Mouse (Mus musculus) myocyte (in vitro differentiated cells): Measurements from ENCODE around the gene Foxa3. TPM values are rescaled to one million over a fixed set of nuclear protein-coding genes. Genes with fewer than 3 reads are reported as not detected.
A peak's percentile ranks its signal among the peaks of the same experiment; 100 is the strongest.

Experiments
- H3K27me3 ChIP-seq: one replicate; pipeline ENCODE4 v1.6.1; 2011; ENCODE audit not compliant: control insufficient read depth, insufficient read depth, insufficient read length
- H3K36me3 ChIP-seq: one replicate; pipeline ENCODE4 v1.6.1; 2011; ENCODE audit not compliant: control insufficient read depth, insufficient read depth
- H3K4me2 ChIP-seq: one replicate; pipeline ENCODE4 v1.6.1; 2011; ENCODE audit warnings: low read depth, control low read depth
- H3K4me3 ChIP-seq: one replicate; pipeline ENCODE4 v1.5.1; 2011; ENCODE audit warnings: mild to moderate bottlenecking, control low read depth, moderate library complexity
- H3K79me2 ChIP-seq: one replicate; pipeline ENCODE4 v1.6.1; 2011; ENCODE audit not compliant: control insufficient read depth, insufficient read depth
- H3ac ChIP-seq: one replicate; pipeline ENCODE4 v1.6.1; 2011; ENCODE audit not compliant: control insufficient read depth, insufficient read length
- CEBPB ChIP-seq: IDR thresholded peaks from 2 replicates; pipeline ENCODE4 v1.6.1; 2011; ENCODE audit warnings: mild to moderate bottlenecking, moderate library complexity; ENCODE audit not compliant: poor library complexity, insufficient read depth, severe bottlenecking
- E2F4 ChIP-seq: IDR thresholded peaks from one replicate; pipeline ENCODE4 v1.6.1; 2011; ENCODE audit warnings: mild to moderate bottlenecking, control low read depth, moderate library complexity; ENCODE audit not compliant: insufficient read depth
- MAX ChIP-seq: IDR thresholded peaks from one replicate; pipeline ENCODE4 v1.6.1; 2011; ENCODE audit warnings: low read depth, mild to moderate bottlenecking, control low read depth
- MYOD1 ChIP-seq, 3 experiments: IDR thresholded peaks; one replicate each; pipeline ENCODE4 v1.6.1; 2011; ENCODE audit warnings: control low read depth in 2 of 3, low read depth in 2 of 3, mild to moderate bottlenecking in 2 of 3, moderate library complexity in 1 of 3; ENCODE audit not compliant: insufficient read length in 2 of 3, control insufficient read depth in 1 of 3
- MYOG ChIP-seq, 3 experiments: IDR thresholded peaks; one replicate each; pipeline ENCODE4 v1.6.1; 2011; ENCODE audit warnings: control low read depth in 2 of 3, low read depth in 2 of 3, mild to moderate bottlenecking in 2 of 3; ENCODE audit not compliant: insufficient read length in 2 of 3, control insufficient read depth in 1 of 3, insufficient read depth in 1 of 3
- POLR2A ChIP-seq: IDR thresholded peaks from one replicate; pipeline ENCODE4 v1.6.1; 2011; ENCODE audit warnings: low read depth, mild to moderate bottlenecking, control low read depth, moderate library complexity; ENCODE audit not compliant: insufficient read length
- POLR2AphosphoS2 ChIP-seq: IDR thresholded peaks from one replicate; pipeline ENCODE4 v1.6.1; 2011; ENCODE audit warnings: low read depth, control low read depth; ENCODE audit not compliant: insufficient read length
- REST ChIP-seq: IDR thresholded peaks from one replicate; pipeline ENCODE4 v1.6.1; 2011; ENCODE audit warnings: mild to moderate bottlenecking, control low read depth, moderate library complexity; ENCODE audit not compliant: insufficient read depth, insufficient read length
- SRF ChIP-seq: IDR thresholded peaks from one replicate; pipeline ENCODE4 v1.6.1; 2011; ENCODE audit warnings: low read depth; ENCODE audit not compliant: control insufficient read depth, insufficient read length
- TCF12 ChIP-seq: IDR thresholded peaks from one replicate; pipeline ENCODE4 v1.6.1; 2011; ENCODE audit warnings: mild to moderate bottlenecking, control low read depth; ENCODE audit not compliant: poor library complexity, insufficient read depth, severe bottlenecking
- TCF3 ChIP-seq: IDR thresholded peaks from one replicate; pipeline ENCODE4 v1.6.1; 2011; ENCODE audit warnings: low read depth, control low read depth; ENCODE audit not compliant: insufficient read length
- USF1 ChIP-seq: IDR thresholded peaks from one replicate; pipeline ENCODE4 v1.6.1; 2011; ENCODE audit warnings: low read depth, mild to moderate bottlenecking, control low read depth, moderate library complexity
- polyA plus RNA-seq: library from polyadenylated mRNA; unstranded; fragments of >200 nt; fragmentation: generic; extraction: Trizol; gene quantifications from one replicate; pipeline ENCODE4 v1.2.1, GENCODE M21; 2012; ENCODE audit warnings: missing spikeins

The Foxa3 gene
- polyA plus RNA-seq, 1 experiment, result 0.12 TPM

DNA sequence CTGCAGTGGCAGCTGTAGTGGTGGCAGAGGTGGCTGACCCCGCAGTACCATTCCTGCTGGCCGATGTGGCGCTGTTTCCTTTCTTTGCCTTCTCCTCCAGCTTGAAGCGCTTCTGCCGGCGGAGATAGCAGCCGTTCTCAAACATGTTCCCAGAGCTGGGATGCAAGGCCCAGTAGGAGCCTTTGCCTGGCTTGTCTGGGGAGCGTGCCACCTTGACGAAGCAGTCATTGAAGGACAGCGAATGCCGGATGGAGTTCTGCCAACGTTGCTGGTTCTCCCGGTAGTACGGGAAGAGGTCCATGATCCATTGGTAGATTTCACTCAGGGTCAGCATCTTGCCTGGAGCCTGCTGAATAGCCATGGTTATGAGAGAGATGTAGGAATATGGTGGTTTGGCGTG is 8.9 kb downstream of the Foxa3 start:
- Histone ChIP-seq H3K4me3 (no peak overlapping the region), H3K27me3 (no peaks in the 10 kb centered on the region), H3K36me3 (no peaks in the 10 kb centered on the region), H3K4me2 (no peak overlapping the region), H3K79me2 (no peaks in the 10 kb centered on the region), H3ac (no peak overlapping the region)
- TF ChIP-seq TCF3 (no peak), REST (no peak), E2F4 (no peak)

DNA sequence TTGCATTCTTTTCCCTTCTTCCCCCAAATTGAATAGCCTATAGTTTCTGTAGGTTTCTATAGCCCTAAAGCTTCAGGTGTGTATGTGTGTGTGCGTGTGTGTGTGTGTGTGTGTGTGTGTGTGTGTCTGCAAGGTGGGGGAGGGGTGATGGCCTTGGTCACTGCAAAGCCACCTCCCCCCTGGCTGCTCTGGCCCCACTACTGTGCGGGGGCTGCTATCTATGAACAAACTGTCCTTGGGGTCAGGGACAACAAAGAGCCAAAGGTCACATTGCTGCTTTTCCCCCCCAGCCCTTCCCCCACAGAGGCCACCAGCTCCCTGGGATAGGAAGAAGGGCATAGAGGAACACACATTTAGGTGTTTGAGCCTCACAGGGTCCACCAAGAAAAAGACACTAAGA is 10.5 kb downstream of the Foxa3 start:
- Histone ChIP-seq H3K4me2 (no peak overlapping the region), H3K4me3 (no peak overlapping the region), H3K27me3 (no peaks in the 10 kb centered on the region), H3K36me3 (no peaks in the 10 kb centered on the region), H3ac (no peak overlapping the region), H3K79me2 (no peaks in the 10 kb centered on the region)
- TF ChIP-seq USF1 (no peak), POLR2AphosphoS2 (no peak), CEBPB (no peak), TCF3 (no peak), SRF (no peak), REST (no peak), MAX (no peak), MYOD1 (IDR thresholded peaks at IDR 0.05; ENCODE audit: control insufficient read depth in 1 of 3, insufficient read length in 2 of 3, low read depth in 2 of 3) (no peak), TCF12 (no peak), E2F4 (no peak), MYOG (IDR thresholded peaks at IDR 0.05; ENCODE audit: control insufficient read depth in 1 of 3, insufficient read depth in 1 of 3, insufficient read length in 2 of 3, low read depth in 2 of 3) (no peak)

DNA sequence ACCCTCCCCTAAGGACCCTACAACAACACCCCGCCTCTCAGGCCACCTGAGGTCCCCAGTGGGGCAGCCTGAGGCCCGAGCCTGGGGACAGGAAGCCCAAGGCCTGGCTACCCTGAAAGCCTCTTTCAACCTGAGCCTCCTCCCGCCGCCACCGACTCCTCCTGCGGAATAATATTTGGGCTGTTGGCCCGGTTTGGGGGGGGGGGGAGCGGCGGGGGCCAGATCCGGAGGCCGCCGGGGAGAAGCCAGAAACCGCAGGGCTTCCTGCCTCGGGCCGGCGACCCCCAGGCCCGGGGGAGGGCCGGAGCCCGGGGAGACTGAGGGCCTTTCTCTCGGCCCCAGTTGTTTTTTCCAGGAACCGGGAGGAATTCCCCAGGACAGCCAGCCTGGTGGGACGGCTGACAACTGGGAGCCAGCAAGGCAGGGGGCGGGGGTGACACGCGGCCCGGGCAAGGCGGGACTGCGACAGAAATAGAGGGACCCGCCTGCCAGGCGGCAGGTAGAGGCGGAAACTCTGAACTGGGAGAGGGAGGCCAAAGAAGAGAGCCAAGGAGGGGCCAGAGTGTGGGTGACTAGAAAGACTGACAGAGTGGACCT is 11.2 kb downstream of the Foxa3 start:
- TF ChIP-seq TCF3, result no peak
- no peak for TF ChIP-seq MYOG (IDR thresholded peaks at IDR 0.05; ENCODE audit: control insufficient read depth in 1 of 3, insufficient read depth in 1 of 3, insufficient read length in 2 of 3, low read depth in 2 of 3)
- no peak for TF ChIP-seq MYOD1 (IDR thresholded peaks at IDR 0.05; ENCODE audit: control insufficient read depth in 1 of 3, insufficient read length in 2 of 3, low read depth in 2 of 3)
- no peak for TF ChIP-seq E2F4
- no peak for TF ChIP-seq CEBPB
- no peak for TF ChIP-seq TCF12
- TF ChIP-seq MAX, result no peak
- no peak for TF ChIP-seq REST
- TF ChIP-seq POLR2A, result no peak
- TF ChIP-seq SRF, result no peak
- TF ChIP-seq POLR2AphosphoS2, result no peak
- TF ChIP-seq USF1, result no peak
- Histone ChIP-seq H3ac (no peak overlapping the region), H3K79me2 (no peaks in the 10 kb centered on the region), H3K4me3 (no peak overlapping the region), H3K4me2 (peak overlapping the region; percentile 34), H3K36me3 (no peaks in the 10 kb centered on the region), H3K27me3 (no peaks in the 10 kb centered on the region)

DNA sequence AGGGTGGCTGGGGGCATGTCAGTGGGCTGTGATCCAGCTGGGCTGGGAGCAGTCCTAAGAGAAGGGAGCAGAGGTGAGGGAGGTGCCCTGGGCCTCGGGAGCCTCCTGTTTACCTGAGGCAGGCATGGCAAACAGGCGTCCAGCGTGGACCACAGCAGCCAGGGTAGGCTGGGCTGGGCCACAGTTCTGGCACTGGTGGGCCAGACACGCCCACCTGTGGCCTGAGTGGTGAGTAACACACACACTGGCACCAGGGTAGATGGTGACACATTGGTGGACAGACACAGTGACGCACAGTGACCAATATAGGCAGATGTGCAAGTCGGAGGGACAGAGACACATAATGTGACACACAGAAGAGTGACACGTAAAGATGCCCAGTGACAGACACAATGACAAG is 12.8 kb downstream of the Foxa3 start:
- no peaks in the 10 kb centered on the region for H3K27me3 ChIP-seq
- peaks cover 7% of the 10 kb centered on the region for H3K79me2 ChIP-seq
- H3K4me3 ChIP-seq, result no peak overlapping the region
- no peak overlapping the region for H3K4me2 ChIP-seq
- no peaks in the 10 kb centered on the region for H3K36me3 ChIP-seq
- peak in 2 of 3 experiments; percentile 14 to 17 for TF ChIP-seq MYOG (IDR thresholded peaks at IDR 0.05; ENCODE audit: control insufficient read depth in 1 of 3, insufficient read depth in 1 of 3, insufficient read length in 2 of 3, low read depth in 2 of 3)
- peak in 1 of 3 experiments; percentile 56 for TF ChIP-seq MYOD1 (IDR thresholded peaks at IDR 0.05; ENCODE audit: control insufficient read depth in 1 of 3, insufficient read length in 2 of 3, low read depth in 2 of 3)
- no peak for TF ChIP-seq POLR2A
- TF ChIP-seq CEBPB, result no peak
- no peak overlapping the region for H3ac ChIP-seq

DNA sequence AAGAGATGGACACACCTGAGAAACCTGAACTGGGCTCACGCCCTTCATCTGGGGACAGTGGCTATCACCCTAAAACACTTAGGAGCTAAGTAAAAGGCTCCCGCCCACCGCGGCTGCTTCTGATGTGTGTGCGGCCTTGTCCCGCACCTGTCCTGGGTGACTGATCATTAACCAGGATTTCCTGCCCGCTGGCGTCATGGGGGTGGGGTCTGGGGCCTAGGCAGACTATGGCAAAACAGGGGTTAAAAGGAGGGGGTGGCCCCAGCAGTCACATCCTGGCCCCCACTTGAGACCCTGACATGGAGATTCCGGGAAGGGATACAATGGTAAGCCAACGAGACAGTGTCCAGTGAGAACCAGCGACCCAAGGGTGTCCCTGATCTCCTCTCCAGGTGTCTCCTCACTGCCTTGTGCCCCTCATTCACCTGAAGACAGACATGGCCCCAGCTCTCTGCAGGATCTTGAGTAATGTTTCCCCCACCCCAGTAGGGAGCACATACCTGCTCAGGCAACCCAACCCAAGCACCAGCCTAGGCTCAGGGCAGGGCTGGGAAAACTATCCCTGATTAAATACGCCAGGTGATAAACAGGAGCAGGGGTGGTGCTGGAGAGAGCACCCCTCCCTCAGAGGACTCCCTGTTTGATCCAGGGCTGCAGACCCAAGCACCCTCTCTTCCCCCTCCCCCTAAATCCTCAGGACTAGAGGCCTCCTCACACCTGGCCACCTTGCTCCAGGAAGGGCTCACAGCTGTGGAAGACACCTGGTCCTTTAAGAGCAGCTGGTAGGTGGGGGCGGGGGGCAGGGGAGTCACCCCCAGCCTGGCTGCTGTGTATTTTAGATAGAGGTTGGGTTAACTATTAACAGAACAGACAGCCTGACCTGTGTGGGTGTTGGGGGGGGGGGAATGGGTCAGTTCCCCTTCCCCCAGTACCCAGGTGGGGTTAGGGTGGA is 16.0 kb downstream of the Foxa3 start:
- Histone ChIP-seq H3K4me2 (peak overlapping the region; percentile 39), H3K27me3 (no peaks in the 10 kb centered on the region), H3K4me3 (no peak overlapping the region), H3ac (no peak overlapping the region), H3K36me3 (no peaks in the 10 kb centered on the region), H3K79me2 (peaks cover 17% of the 10 kb centered on the region)
- TF ChIP-seq USF1 (no peak), MYOD1 (IDR thresholded peaks at IDR 0.05; ENCODE audit: control insufficient read depth in 1 of 3, insufficient read length in 2 of 3, low read depth in 2 of 3) (peak in 1 of 3 experiments; percentile 11)
